Mouse (Mus musculus) embryonic facial prominence, embryonic 15.5 days (tissue): ENCODE results near the gene Tex21. TPM values are rescaled to one million over a fixed set of nuclear protein-coding genes. Genes with fewer than 3 reads are reported as not detected.
"Not testable (repeated sequence)": the region's sequence is repeated elsewhere in the genome, so short reads cannot be mapped to it uniquely, and the experiment has no call there.

Source experiments
- ATAC-seq: fragments of 200-750 bp; cut with Nextera tagmentation; 2 replicates; pipeline ENCODE4 v1.8.0; 2017; ENCODE audit warnings: low read depth, moderate TSS enrichment; ENCODE audit not compliant: insufficient number of reproducible peaks, low FRiP score, low TSS enrichment
- H3K27ac ChIP-seq: fragments of 300-500 bp; sonication (generic); replicated peaks from 2 replicates; pipeline ENCODE4 v1.5.1; 2015; ENCODE audit warnings: mild to moderate bottlenecking, inconsistent platforms
- H3K27me3 ChIP-seq: fragments of 300-500 bp; sonication (generic); 2 replicates; pipeline ENCODE4 v1.6.1; 2015; ENCODE audit warnings: inconsistent platforms
- H3K36me3 ChIP-seq: fragments of 300-500 bp; sonication (generic); 2 replicates; pipeline ENCODE4 v1.6.1; 2015; ENCODE audit warnings: mild to moderate bottlenecking, inconsistent platforms
- H3K4me1 ChIP-seq: fragments of 300-500 bp; sonication (generic); 2 replicates; pipeline ENCODE4 v1.6.1; 2015; ENCODE audit warnings: inconsistent platforms
- H3K4me2 ChIP-seq: fragments of 300-500 bp; sonication (generic); replicated peaks from 2 replicates; pipeline ENCODE4 v1.6.1; 2015; ENCODE audit warnings: mild to moderate bottlenecking, inconsistent platforms
- H3K4me3 ChIP-seq: fragments of 300-500 bp; sonication (generic); replicated peaks from 2 replicates; pipeline ENCODE4 v1.5.1; 2015; ENCODE audit warnings: mild to moderate bottlenecking, inconsistent platforms
- H3K9ac ChIP-seq: fragments of 300-500 bp; sonication (generic); 2 replicates; pipeline ENCODE4 v1.6.1; 2015; ENCODE audit warnings: inconsistent platforms
- H3K9me3 ChIP-seq: fragments of 300-500 bp; sonication (generic); replicated peaks from 2 replicates; pipeline ENCODE4 v1.6.1; 2016; ENCODE audit warnings: inconsistent platforms
- WGBS: fragments of 180-500 bp; shearing (Covaris S2); methylation state at CpG from one replicate; pipeline ENCODE4 v1.1.7; 2015; 5-methylcytosine and 5-hydroxymethylcytosine counted together
- polyA plus RNA-seq: library from polyadenylated mRNA; unstranded; fragments of >200 nt; fragmentation: Nextera tagmentation; extraction: Ambion mirVana; gene quantifications from 2 replicates; pipeline ENCODE4 v1.2.1, GENCODE M21; 2015

The Tex21 gene
- polyA plus RNA-seq, 1 experiment from 2014 or later: not detected

DNA sequence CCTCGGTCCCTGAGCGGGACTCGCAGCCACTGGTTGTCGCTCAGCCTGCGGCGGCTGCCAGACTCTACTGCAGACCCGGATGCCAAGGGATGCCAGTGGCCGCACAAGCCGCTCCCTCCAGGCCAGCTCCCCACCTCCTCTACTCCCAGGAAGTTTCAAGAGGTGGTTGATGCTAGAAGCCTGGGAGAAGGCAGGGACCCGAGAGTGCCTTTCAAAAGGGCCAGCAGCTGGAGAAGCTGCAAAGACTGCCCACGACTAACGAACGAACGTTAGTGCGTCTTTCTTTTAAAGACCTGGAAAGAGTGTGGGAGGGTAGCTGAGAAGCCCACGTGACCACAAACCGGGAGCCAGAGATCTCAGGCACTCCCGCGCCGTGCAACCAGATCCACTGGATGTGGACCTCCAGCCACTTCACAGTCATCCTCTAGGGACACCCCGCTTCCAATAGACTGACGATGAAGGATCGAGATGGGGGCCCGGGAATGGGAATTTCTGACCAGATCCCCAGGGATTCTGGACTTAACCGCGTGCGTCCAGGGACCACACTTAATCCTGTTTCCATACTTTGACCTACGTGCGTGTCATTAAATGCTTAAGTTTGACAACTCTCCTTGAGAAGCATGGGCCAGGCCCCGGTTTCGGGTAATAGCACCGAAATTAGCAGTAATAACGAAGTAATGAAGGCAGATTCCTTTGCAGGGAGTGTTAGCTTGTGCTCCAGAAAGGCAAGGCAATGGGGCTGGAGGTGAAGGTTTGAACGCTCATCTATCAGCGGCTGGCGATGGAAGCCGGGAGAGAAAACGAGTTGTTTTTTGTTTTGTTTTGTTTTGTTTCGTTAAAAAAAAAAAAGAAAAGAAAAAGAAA lies 69.3 kb downstream of the Tex21 start, which contains the start of gene Esr2:
Gene Esr2 (minus strand): TSS at position 260 of the 864 bp plus-strand sequence.
- Histone ChIP-seq H3K27me3 (peaks cover 5% of the 10 kb centered on the region; the same call in 1 of the 2 replicates), H3K4me1 (peaks cover 9% of the 10 kb centered on the region), H3K4me2 (peak within 1 kb of the TSS; percentile 96), H3K27ac (no peak within 1 kb of the TSS), H3K4me3 (peak within 1 kb of the TSS; percentile 46), H3K9ac (peak within 1 kb of the TSS; percentile 50), H3K9me3 (no peaks in the 10 kb centered on the region), H3K36me3 (no peaks in the 10 kb centered on the region)
- under 1% methylated on average over 39 of the region's 39 CpGs for WGBS
- no peak for ATAC-seq

GRCm38 (mm10) chr12:76165641-76166040 lies 80.9 kb downstream of the Tex21 start:
- ATAC-seq: no peak
- Histone ChIP-seq H3K27ac (no peak overlapping the region), H3K9me3 (no peaks in the 10 kb centered on the region), H3K27me3 (no peaks in the 10 kb centered on the region), H3K9ac (no peak overlapping the region), H3K36me3 (no peaks in the 10 kb centered on the region), H3K4me2 (no peak overlapping the region), H3K4me1 (no peaks in the 10 kb centered on the region), H3K4me3 (no peak overlapping the region)
- 31% methylated on average over 5 of the region's 5 CpGs for WGBS

GRCm38 (mm10) chr12:76152389-76152788 lies 94.2 kb downstream of the Tex21 start:
- not testable (repeated sequence) for H3K4me1 ChIP-seq, H3K9me3 ChIP-seq, H3K27ac ChIP-seq, H3K9ac ChIP-seq, H3K27me3 ChIP-seq, ATAC-seq, H3K36me3 ChIP-seq
- Histone ChIP-seq H3K4me3 (peak overlapping the region; percentile 28), H3K4me2 (peak overlapping the region; percentile 45)
- 13% methylated on average over 30 of the region's 30 CpGs for WGBS

Other genes with a start within 250 kb of the Tex21 start
- 0.08 TPM in 2 replicates for gene Esr2, start 69.5 kb downstream of the Tex21 start, polyA plus RNA-seq
- 54.9 and 56.6 TPM in 2 replicates for gene Mthfd1, start 8.6 kb upstream of the Tex21 start, polyA plus RNA-seq
- 1.0 and 1.1 TPM in 2 replicates for gene Akap5, start 78.1 kb upstream of the Tex21 start, polyA plus RNA-seq
- gene Zbtb25, start 122.9 kb upstream of the Tex21 start, polyA plus RNA-seq: 16.1 and 19.4 TPM in 2 replicates
- gene Zbtb1, start 123.5 kb upstream of the Tex21 start, polyA plus RNA-seq: 9.4 and 9.8 TPM in 2 replicates
- 13.3 and 18.4 TPM in 2 replicates for gene Hspa2, start 157.4 kb upstream of the Tex21 start, polyA plus RNA-seq
- 7.3 and 15.0 TPM in 2 replicates for gene Ppp1r36, start 170.8 kb upstream of the Tex21 start, polyA plus RNA-seq